Mouse (Mus musculus): ENCODE data around the gene Gm20388.

Gene Gm20388

DNA sequence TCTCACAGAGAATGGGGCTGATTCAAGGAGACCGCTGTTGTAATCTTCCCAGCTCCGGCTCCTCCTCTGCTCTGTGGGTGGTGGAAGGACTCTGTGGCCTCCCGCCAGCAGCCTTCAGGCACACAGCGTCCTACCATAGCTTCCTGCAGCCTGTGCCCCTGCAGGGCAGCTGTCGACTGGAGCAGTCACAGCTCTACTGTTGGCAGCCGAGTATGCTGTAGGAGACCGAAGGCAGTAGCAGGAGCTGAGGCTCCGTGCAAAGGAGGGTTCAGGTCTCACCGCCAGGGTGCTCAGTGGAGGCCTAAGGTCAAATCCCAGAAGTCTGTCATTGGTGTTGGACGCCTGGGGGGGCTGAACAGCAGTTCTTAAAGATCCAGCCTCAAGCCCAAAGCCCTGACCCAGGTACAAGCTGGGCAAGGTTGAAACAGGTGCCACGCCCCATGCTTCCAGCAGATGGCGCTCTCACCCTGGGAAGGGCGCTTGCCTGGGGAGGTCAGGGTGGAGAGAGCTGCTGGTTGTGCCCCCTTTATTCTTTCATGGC, 390.0 kb downstream of the Gm20388 start:
- peak; percentile 79 for DNase-seq

GRCm38 (mm10) chr8:120302941-120303675, 392.5 kb downstream of the Gm20388 start:
- DNase-seq = no peak

DNA sequence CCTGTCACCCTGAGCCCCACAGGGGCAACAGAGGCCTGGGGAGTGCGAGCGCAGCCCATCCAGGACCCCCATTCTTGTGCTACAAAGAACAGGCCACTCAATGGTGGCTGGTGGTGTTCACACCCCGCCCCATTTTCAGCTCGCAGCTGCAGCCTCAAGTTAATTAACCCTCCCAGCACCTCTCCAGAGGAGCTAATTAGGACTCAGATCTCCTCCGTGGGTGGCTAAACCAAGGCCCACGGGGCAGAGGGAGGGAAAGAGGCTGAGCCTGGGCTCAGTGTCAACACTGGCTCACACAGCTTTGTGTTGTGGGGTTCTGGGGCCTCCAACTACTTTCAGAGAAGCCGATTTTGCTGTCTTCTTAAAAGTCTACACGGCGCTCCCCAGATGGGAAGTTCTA, 393.5 kb downstream of the Gm20388 start:
- no peak for DNase-seq

DNA sequence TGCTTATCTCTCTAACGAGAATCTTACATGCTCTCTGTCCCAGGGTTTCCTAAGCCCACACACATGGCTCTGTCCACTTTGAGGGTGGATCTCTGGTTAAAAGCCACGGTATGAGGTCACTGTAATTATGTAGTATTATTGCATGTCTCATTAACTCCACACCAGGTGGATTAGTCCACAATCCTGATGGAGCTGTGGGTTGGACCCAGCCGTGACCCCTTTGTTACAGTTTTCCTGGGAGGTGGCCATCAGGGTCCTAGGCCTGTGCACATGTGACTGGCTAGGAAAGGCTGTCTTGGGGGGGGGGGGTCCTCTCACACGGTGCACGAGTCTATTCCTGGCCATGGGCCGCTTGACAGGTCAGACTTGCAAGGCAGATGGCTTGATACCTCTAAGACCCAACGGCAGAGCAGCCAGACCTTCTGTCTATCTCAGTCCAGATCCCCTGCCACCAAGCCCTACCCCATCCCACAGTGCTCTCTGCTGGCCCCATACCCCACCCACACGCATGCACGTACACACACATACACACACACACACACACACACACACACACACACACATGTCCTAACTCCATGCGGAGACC, 395.3 kb downstream of the Gm20388 start:
- DNase-seq = no peak

DNA sequence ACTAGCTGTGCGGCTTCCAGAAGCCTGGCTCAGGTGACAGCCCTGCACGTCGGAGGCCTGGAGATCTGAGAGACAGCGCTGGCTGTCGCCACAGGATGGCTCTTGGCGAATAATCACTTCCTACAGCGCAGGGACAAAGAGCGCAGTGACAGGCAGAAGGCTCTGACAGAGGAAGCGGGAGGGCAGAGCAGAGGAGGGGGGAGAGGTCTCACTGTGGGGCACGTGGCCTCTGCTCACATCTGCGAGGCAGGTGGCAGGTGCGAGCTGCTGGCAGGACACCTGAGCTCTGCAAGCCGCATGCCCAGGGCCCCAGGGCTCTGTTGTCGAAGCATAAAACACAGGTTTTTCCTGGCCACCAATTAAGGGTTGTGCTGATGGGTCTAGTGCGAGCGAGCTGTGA, 396.5 kb downstream of the Gm20388 start:
- DNase-seq = no peak

- DNase-seq = no peak
These were observed 396.9 kb downstream of the Gm20388 start for GRCm38 (mm10) chr8:120307528-120307927.

DNA sequence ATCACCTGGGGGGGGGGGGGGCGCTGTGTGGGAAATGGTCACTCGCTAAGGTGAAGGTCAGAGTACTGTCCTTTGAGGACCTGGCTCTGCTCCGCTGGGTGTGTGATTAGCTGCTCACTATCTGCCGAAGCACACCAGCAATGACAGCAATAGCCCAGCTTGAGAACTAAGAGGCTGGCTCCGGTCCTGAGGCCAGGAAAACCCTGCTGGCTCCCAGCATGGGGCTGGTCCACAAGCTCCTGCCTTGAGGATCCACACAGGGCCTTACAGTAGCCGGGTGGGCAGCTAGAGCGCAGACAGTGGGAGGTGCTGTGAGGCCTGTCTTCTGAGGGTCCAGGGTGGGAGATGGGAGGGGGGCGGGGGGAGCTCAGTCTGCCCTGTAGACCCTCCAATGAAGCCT, 397.5 kb downstream of the Gm20388 start:
- no peak for DNase-seq

DNA sequence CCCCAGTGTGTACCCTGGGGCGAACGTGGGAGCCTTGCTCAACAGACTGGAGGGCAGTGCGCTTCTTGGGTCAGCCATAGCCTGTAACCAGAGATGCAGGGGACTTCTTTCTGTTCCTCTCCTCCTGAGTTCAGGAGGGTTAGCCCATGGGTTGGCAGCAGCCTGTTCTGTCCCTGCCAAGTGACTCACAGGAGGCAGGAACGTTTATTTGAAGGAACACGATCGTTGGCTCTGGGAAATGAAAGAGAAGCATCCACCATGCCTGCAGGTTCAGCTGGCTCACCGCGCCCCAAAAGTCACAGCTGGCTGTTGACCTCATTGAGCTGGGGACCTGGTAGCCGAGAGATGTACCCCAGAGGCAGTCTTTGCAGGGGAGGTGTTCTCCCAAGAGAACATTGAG, 397.9 kb downstream of the Gm20388 start:
- DNase-seq = no peak

- DNase-seq = peak; percentile 72
These were observed 398.7 kb downstream of the Gm20388 start for GRCm38 (mm10) chr8:120309326-120309725.

GRCm38 (mm10) chr8:120310063-120310462, 399.4 kb downstream of the Gm20388 start:
- DNase-seq = no peak

GRCm38 (mm10) chr8:120312452-120312851, 401.8 kb downstream of the Gm20388 start:
- DNase-seq = no peak

DNA sequence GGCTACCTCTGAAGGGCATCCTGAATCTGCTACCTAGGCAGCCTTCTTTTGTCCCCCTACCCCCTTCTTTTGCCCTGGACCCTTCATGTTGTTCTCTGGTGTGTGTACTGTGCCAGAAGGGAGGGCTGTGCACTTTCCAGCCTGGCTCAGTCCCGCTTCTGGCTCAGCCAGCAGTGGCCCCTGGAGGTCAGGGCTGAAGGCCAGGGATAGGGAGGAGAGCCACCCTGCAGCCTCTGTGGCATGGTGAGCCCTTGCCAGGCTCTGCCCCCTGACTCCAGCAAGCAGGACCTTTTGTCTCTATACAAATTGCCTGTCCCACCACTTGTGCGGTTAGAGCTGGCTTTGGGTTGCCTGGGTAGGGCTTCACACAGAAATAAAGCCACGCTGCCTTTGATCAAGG, 403.0 kb downstream of the Gm20388 start:
- DNase-seq = no peak

GRCm38 (mm10) chr8:120314932-120315331, 404.3 kb downstream of the Gm20388 start:
- no peak for DNase-seq

DNA sequence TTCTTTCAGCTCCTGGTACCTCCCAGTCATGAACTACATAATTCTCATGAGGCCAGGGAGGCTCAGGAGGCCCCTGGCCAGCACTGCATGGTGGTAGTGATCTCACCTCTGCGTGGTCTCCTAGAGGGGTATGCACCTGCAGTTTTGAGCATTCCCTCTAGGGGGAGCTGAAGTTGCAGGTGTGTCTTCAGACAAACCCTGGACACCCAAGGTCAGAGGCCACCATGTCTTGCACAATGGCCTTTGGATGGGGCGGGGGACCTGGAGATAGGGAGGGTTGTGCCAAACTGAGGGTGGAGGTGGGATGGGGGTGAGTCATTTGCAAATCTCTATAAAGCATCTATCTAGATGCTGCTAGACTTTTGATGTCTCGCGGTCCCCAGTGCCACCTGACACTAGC, 405.0 kb downstream of the Gm20388 start:
- no peak for DNase-seq

DNA sequence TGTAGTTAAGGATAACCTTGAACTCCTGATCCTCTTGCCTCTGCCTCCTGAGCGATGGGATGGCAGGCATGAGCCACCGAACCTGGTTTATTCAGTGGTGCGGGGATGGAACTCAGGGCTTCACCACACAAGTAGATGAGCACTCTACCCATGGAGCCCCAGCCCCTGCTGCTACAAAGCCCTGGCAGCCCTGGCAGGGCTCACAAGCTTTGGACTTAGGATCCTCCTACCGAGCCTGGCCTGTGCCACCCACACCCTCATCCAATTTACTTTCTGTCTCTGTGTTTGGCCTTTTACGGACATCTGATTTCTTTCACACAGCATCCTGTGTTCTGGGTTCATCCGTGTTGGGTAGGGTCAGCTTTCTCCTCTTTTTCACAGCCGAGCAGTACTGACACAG, 406.1 kb downstream of the Gm20388 start:
- DNase-seq = no peak

DNA sequence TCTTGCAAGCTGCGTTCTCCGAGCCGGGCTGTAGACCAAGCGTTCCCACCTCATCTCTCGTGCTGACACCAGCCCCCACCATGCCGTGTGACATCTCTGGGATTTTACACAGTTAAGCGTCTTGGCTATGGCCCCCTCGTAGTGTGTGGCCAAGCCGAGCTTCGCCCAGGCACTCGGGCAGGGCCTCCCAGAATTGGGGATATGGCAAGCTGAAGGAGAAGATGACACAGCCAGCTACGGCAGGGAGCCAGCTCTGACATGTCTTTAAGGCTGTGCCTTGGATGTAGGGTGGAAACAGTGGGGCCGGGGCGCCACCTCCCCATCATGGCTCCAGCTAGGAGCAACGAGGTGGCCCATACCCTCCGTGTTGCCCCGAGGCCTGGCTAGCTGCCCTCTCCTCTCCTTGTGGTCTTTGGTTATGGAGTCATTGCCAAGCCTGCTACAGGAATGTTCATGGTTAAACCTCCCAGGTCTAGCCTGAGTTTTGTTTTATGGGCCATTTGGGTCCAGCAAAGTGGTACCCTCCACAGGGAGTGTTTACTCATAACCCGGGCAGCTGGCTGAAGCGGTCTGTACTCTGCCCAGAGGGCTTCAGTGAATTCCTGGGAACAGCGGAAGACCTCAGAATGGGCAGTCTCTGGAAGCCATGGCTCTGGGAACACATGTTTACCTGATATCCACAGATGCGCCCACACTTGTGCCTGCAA, 406.6 kb downstream of the Gm20388 start:
- no peak for DNase-seq

- DNase-seq = no peak
These were observed 407.9 kb downstream of the Gm20388 start for GRCm38 (mm10) chr8:120318476-120318991.

GRCm38 (mm10) chr8:120319449-120319848, 408.8 kb downstream of the Gm20388 start:
- DNase-seq = peak; percentile 81

DNA sequence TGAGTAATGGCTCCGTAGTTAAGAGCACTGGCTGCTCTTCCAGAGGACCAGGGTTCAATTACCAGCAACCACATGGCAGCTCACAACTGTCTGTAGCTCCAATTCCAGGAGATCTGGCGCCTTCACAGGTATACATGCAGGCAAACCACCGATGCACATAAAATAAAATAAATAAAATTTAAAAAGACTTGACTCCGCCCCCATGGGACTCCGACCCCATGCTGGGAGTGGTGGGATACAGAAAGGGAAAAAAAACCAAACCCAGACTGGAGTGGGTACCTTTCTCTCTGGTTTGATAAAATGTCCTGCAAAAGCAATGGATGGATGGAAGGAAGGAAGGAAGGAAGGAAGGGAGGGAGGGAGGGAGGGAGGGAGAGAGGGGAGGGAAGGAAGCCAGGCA, 409.5 kb downstream of the Gm20388 start:
- DNase-seq = no peak

GRCm38 (mm10) chr8:120321724-120322123, 411.1 kb downstream of the Gm20388 start:
- no peak for DNase-seq

GRCm38 (mm10) chr8:120322956-120323448, 412.4 kb downstream of the Gm20388 start:
- peak; percentile 68 for DNase-seq

DNA sequence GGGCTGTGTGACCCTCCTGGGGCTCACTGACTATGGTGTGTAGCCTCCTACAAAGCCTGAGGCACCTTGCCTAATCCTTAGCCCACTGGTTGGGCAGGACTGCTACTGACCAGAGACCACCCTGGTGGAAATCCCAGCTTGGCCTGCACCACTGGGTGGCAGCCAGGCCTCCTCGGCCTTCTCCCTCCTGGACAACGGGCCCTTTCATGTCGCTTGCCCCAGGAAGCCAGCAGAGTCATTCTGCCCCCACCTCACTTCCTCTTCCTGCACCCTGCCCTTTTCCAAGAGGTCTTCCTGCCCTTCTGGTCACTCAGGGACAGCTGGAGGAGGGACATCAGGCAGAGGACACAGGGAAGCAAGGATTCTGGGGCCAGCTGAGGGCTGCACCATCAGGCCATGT, 413.9 kb downstream of the Gm20388 start:
- peak; percentile 49 for DNase-seq

DNA sequence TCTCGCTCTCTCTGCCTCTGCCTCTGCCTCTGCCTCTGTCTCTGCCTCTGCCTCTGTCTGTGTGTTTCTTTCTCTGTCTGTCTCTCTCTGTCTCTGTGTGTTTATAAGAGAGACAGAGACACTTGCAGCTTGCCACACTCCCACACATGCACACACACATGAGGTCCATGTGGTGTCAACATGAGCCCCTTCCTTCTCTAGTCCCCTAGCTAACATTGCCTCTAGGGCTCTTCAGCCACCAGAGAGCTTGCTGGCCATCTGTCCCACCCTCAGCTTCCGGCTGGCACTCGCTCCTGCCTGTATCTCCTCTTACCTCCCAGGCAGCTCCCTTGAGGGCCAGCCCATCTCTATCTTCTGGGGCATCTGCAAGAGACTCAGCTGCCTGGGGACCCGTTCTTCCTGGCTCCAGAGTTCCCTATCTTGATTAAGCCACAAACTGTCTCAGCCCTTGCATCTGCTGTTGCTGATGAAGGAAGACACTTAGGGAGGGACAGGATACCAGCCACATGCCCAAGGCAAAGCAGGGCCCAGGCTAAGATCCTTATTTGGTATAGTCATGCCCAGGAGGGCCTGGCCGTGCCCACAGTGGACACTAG, 414.6 kb downstream of the Gm20388 start:
- DNase-seq = no peak
